Comparison of ENCODE assay signal across 10 mouse cellular contexts in genomic region chr7:98743312-98743711, GRCm38 (mm10). TPM values are rescaled to one million over a fixed set of nuclear protein-coding genes. Genes with fewer than 3 reads are reported as not detected.
A peak's percentile ranks its signal among the peaks of the same experiment; 100 is the strongest.
DNase-seq lines count a peak whose midpoint lies in the region; ATAC-seq and TF ChIP-seq lines count a peak whose summit lies in the region.
"Had no signal": no experiment of that assay in that cellular context is flagged by ENCODE, and none has a peak within 500 bp of the region (broad histone marks: within the 10 kb centered on the region; RNA-seq: fewer than 3 reads in every experiment).

No protein-coding gene starts in this region.

- peak; percentile 55 for ATAC-seq in midbrain, embryonic 11.5 days (ENCODE audit: low FRiP score)
- ATAC-seq in midbrain, embryonic 16.5 days: no peak
- peak; percentile 31; the same call in 1 of the 2 replicates for ATAC-seq in intestine, embryonic 15.5 days

- H3K27me3 ChIP-seq in midbrain, embryonic 11.5 days (ENCODE audit: control insufficient read depth, insufficient read depth, low read length): no peaks in the 10 kb centered on the region
- H3K27me3 ChIP-seq in midbrain, embryonic 16.5 days (ENCODE audit: control insufficient read depth, insufficient read depth, low read depth, low read length): no peaks in the 10 kb centered on the region
- no peaks in the 10 kb centered on the region for H3K27me3 ChIP-seq in intestine, embryonic 15.5 days (replicated peaks)
- H3K27me3 ChIP-seq in liver, adult 2 months (ENCODE audit: control insufficient read depth, insufficient read depth, low read length): no peaks in the 10 kb centered on the region

- H3K4me3 ChIP-seq in midbrain, embryonic 11.5 days (ENCODE audit: low read depth, low read length): no peak overlapping the region
- H3K4me3 ChIP-seq in midbrain, embryonic 16.5 days (ENCODE audit: low read depth, low read length): no peak overlapping the region
- H3K4me3 ChIP-seq in intestine, embryonic 15.5 days (replicated peaks): no peak overlapping the region
- no peak overlapping the region for H3K4me3 ChIP-seq in liver, adult 2 months (ENCODE audit: insufficient read depth, low read depth, low read length)
- H3K4me3 ChIP-seq: erythroblast, embryonic 14.5 days; myocyte had no signal

- no peak overlapping the region for H3K4me2 ChIP-seq in midbrain, embryonic 11.5 days
- no peak overlapping the region for H3K4me2 ChIP-seq in midbrain, embryonic 16.5 days (ENCODE audit: low read length)
- no peak overlapping the region for H3K4me2 ChIP-seq in intestine, embryonic 15.5 days (replicated peaks)

- TF ChIP-seq CTCF in liver, adult 2 months (IDR thresholded peaks at IDR 0.05; ENCODE audit: low read depth, low read length): peak; percentile 87

- H3K36me3 ChIP-seq in midbrain, embryonic 11.5 days (ENCODE audit: control insufficient read depth, insufficient read depth, low read length): no peaks in the 10 kb centered on the region
- no peaks in the 10 kb centered on the region for H3K36me3 ChIP-seq in midbrain, embryonic 16.5 days (ENCODE audit: control insufficient read depth, insufficient read depth, low read length)
- no peaks in the 10 kb centered on the region for H3K36me3 ChIP-seq in intestine, embryonic 15.5 days
- H3K36me3 ChIP-seq in liver, adult 2 months (ENCODE audit: control insufficient read depth, insufficient read depth, low read length): no peaks in the 10 kb centered on the region

- H3K79me2 ChIP-seq in liver, adult 2 months (ENCODE audit: control insufficient read depth, insufficient read depth, low read length): no peaks in the 10 kb centered on the region

- no peak for TF ChIP-seq POLR2A in liver, adult 2 months (IDR thresholded peaks at IDR 0.05; ENCODE audit: extremely low read depth, insufficient read depth, low read length)

- H3K9me3 ChIP-seq in midbrain, embryonic 11.5 days (ENCODE audit: control insufficient read depth, low read length): no peaks in the 10 kb centered on the region
- H3K9me3 ChIP-seq in midbrain, embryonic 16.5 days (replicated peaks; ENCODE audit: control insufficient read depth, low read length, poor library complexity, severe bottlenecking): no peaks in the 10 kb centered on the region
- H3K9me3 ChIP-seq in intestine, embryonic 15.5 days: no peaks in the 10 kb centered on the region

- 12% methylated on average over 3 of the region's 3 CpGs for WGBS in midbrain, embryonic 11.5 days
- whole genome bisulfite sequencing in midbrain, embryonic 16.5 days: 3% methylated on average over 3 of the region's 3 CpGs
- WGBS in intestine, embryonic 15.5 days: 2% methylated on average over 3 of the region's 3 CpGs
- WGBS in liver, adult 2 months: 0% methylated on average over 3 of the region's 3 CpGs

- no peak overlapping the region for H3K9ac ChIP-seq in midbrain, embryonic 11.5 days (ENCODE audit: low read length)
- no peak overlapping the region for H3K9ac ChIP-seq in midbrain, embryonic 16.5 days (ENCODE audit: low read depth, low read length)
- no peak overlapping the region for H3K9ac ChIP-seq in intestine, embryonic 15.5 days
- H3K9ac ChIP-seq in liver, adult 2 months (ENCODE audit: low read depth, low read length): no peak overlapping the region

- DNase-seq in midbrain, embryonic 11.5 days (ENCODE audit: low spot score, missing footprints): peak; percentile 93
- DNase-seq in c-Kit-positive CD71-positive TER-119-negative erythroid progenitor cells, embryonic 14.5 days (ENCODE audit: low read depth): peak; percentile 23
- DNase-seq in forelimb bud, embryonic 11.5 days (ENCODE audit: low read depth, low spot score): peak; percentile 78
- DNase-seq in liver, adult 2 months (ENCODE audit: extremely low read depth, low read depth, low spot score): peak; percentile 26
- peak; percentile 30 for DNase-seq in retina, adult 2 months (ENCODE audit: low read depth, low spot score)
- peak; percentile 86 for DNase-seq in thymus, postnatal 4 days

- H3K27ac ChIP-seq in midbrain, embryonic 11.5 days (ENCODE audit: low read depth, low read length): no peak overlapping the region
- no peak overlapping the region for H3K27ac ChIP-seq in midbrain, embryonic 16.5 days (ENCODE audit: low read length)
- no peak overlapping the region for H3K27ac ChIP-seq in intestine, embryonic 15.5 days
- no peak overlapping the region for H3K27ac ChIP-seq in liver, adult 2 months (replicated peaks; ENCODE audit: insufficient read depth, low read depth, low read length)

- 0 out of 2 replicates have a peak, but pooled peaks cover 3% of the 10 kb centered on the region for H3K4me1 ChIP-seq in midbrain, embryonic 11.5 days (ENCODE audit: control insufficient read depth, insufficient read depth, low read length)
- no peaks in the 10 kb centered on the region for H3K4me1 ChIP-seq in midbrain, embryonic 16.5 days (ENCODE audit: control insufficient read depth, insufficient read depth, low read length)
- H3K4me1 ChIP-seq in intestine, embryonic 15.5 days (replicated peaks): no peaks in the 10 kb centered on the region
- no peaks in the 10 kb centered on the region for H3K4me1 ChIP-seq in liver, adult 2 months (ENCODE audit: control insufficient read depth, insufficient read depth, low read length)

RNA-seq across cellular contexts. Expression of gene Thap12, which starts 40.4 kb away (rescaled TPM):
- 91.3 and 95.2 TPM in 2 replicates for polyA plus RNA-seq in midbrain, embryonic 11.5 days (2014; fragmentation: Nextera tagmentation; extraction: Ambion mirVana)
- 43.5 and 47.5 TPM in 2 replicates for polyA plus RNA-seq in midbrain, embryonic 16.5 days (2015; fragmentation: Nextera tagmentation; extraction: Ambion mirVana)
- 41.8 and 43.4 TPM in 2 replicates for polyA plus RNA-seq in intestine, embryonic 15.5 days (2015; fragmentation: Nextera tagmentation; extraction: Ambion mirVana)
- total RNA-seq in liver, adult 2 months (2014; rRNA removed): 22.2 and 23.5 TPM in 2 replicates
- polyA plus RNA-seq in liver, adult 2 months (2012; rRNA removed): 5.9 TPM in 2 replicates

Comparison
In these comparisons a context has a peak if more than half of its experiments do, and no peak if none do; other contexts are left out.
1. DNase-seq: peak in every context shown above with its lines; median percentile 93 in midbrain, embryonic 11.5 days; 86 in thymus, postnatal 4 days; 78 in forelimb bud, embryonic 11.5 days; 30 in retina, adult 2 months; 26 in liver, adult 2 months; 23 in c-Kit-positive CD71-positive TER-119-negative erythroid progenitor cells, embryonic 14.5 days.